Mouse (Mus musculus): ENCODE measurements around the gene Hist1h2af.

Hist1h2af gene

DNA sequence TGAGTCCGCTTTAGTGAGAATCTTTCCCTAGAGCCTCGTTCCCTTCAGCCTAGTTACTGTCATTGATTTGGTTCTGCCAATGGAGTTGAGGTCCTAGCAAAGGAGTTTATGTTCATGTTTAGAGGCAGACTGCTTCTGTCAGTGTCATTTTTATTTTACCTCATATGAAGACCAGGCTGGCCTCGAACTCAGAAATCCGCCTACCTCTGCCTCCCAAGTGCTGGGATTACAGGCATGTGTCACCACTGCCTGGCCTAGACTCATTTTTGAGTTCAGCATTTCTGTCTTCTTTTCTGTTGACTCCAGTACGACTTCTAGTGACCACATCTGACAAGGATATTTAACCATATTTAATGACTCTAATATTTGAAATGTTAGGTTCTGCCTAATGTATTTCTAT, 18.4 kb upstream of the Hist1h2af start:
- DNase-seq (ENCODE audit: low read depth, low spot score) = no peak

DNA sequence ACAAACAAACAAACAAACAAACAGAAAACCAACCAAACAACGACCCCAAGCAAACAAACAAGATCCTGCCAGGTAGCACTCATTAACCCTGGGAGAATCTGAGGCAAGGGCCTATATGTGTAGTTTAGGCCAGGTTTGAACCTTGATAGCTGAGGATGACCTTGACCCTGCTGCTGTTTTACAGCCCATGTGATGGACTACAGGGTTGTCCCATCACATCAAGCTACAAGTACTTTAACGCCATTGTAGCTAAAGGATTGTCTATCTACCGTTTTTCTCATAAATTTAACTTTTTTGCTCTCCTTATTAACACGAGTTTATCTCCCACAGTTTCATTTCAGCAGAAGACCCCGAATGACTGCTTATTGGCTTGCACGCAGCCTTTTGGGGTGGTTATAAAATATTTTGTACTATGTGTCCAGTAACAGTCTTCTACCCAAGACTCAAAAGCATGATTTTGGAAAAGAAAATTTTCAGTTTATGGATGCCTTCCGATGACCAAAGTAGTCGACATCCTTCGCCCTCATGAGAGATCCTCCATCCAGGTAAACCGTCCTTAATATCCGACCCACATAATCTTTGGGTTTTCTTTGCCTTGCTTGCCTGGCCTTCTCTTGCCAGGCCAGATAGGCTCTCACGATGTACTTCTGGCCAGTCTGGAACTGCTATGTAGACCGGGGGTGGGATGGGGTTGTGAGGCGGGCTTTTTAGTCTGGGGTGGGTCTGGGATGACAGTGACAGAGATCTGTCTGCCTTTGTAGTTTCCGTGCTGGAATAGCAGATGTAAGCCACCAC, 17.7 kb upstream of the Hist1h2af start:
- DNase-seq (ENCODE audit: low read depth, low spot score) = no peak

DNA sequence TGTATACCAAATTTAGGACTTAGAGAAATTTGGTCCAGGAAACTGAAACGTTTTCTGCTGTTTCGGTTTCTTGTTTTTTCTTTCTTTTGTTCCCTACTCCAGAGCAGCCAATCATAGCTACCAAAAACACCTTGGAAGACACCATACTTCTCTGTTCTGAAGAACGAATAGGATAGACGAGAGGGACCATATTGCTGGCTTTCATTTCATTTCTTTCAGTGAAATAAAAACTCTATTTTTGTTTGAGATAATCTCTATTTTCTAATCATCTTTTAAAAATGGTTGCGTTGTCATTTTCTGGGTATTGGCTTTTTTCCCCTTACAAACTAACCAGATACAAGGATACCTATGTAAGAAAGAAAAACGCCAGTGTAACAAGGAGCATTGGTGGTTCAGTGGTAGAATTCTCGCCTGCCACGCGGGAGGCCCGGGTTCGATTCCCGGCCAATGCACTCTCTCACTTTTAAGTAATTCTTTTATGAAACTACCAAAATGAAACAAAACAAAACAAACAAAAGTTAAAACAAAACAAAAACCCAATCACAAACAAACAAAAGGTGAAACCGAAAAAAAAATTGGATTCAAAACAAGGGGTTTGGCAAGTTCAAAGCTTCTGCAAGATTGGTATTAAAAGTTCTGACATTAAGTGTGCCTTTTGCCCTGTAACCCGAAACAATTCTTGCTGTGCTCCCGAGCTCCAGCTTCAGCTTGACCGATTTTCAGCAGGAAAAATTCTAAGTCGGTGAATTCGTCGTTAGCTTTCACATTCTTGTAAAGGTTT, 16.7 kb upstream of the Hist1h2af start:
- DNase-seq (ENCODE audit: low read depth, low spot score) = peak; percentile 74

DNA sequence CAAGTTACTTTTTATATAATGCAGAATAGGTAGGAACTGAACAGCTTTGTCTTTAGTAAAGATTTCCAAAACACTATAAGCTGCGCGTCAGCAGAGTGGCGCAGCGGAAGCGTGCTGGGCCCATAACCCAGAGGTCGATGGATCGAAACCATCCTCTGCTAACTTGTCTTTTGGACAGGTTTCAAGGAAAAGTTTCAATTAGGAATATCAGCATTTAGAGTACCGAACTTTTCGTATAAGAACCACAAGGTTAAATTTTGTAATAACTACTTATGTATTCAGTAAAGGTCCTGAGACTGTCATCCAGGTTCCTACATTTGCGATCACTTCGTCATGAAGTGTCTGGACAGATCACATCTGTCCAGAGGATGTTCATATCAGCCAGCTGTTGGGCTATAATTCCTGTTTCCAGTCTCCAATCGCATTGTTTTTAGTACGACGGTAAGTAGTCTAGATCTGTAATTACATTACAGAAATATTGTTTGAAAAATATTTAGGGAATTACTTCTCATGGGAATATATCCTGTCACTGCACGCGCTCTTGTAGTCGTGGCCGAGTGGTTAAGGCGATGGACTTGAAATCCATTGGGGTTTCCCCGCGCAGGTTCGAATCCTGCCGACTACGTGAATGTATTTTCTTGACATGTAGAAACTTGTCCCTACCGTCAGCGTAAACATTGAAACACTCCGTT, 16.0 kb upstream of the Hist1h2af start:
- DNase-seq (ENCODE audit: low read depth, low spot score) = no peak

DNA sequence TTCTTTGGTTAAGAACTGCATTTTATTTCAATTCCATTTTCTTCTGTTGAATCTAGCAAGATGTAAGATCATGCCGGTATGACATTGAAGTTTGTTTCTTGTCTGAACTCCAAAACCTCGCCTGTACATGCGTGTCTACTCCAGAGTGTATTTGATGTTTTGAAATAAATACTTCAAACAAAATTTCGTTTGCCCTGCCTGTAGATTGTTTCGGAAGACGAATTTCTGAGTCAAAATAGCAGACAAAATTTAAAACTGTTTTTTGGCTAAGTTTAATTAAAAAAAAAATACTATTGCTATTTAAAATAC, 15.5 kb upstream of the Hist1h2af start:
- no peak for DNase-seq (ENCODE audit: low read depth, low spot score)

DNA sequence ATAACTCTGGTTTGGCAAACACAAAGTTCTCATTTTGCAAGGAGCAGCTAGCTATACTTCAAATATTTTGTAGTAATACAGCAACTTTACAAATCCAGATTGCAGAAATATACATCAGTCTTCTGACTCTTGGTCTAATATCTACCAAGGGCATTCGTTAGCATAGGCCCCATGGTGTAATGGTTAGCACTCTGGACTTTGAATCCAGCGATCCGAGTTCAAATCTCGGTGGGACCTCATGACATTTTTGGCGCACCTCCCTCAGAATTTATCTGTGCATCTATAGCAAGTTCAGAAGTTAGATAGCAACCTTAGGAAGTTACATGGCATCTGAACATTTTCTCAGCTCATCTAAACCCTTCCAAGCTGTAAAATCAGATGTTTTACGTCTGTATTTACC, 14.8 kb upstream of the Hist1h2af start:
- peak; percentile 74 for DNase-seq (ENCODE audit: low read depth, low spot score)

DNA sequence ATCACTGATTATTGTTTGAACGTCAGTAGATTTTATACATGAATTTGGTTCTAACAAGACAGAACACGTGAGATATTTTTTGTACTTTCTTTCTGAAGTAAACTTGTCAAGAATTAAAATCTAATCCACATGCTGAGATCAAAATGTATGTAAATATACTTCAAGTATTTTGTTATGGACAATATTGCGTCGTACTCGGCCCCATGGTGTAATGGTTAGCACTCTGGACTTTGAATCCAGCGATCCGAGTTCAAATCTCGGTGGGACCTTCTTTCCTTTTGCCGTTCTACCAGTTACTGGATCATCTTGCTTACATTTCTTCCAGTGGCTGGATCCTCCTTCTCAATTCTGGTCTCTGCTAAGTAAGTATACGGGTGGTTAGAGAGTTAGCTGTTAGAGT, 14.3 kb upstream of the Hist1h2af start:
- DNase-seq (ENCODE audit: low read depth, low spot score) = no peak

DNA sequence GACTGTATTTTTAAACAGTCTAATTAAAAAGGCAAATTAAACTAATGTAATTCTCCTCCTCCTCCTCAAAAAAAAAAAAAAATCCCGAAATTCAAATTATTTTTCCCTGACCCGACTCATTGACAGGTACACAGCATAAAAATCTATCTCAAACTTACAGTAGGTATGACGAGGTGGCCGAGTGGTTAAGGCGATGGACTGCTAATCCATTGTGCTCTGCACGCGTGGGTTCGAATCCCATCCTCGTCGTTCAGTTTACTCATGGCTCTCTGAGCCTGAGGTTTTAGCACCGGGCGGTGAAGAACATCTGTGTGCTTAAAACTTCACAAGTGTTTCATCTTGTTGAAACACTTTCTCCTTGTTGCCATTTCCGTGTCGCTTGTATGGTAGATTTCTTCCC, 12.0 kb upstream of the Hist1h2af start:
- no peak for DNase-seq (ENCODE audit: low read depth, low spot score)

DNA sequence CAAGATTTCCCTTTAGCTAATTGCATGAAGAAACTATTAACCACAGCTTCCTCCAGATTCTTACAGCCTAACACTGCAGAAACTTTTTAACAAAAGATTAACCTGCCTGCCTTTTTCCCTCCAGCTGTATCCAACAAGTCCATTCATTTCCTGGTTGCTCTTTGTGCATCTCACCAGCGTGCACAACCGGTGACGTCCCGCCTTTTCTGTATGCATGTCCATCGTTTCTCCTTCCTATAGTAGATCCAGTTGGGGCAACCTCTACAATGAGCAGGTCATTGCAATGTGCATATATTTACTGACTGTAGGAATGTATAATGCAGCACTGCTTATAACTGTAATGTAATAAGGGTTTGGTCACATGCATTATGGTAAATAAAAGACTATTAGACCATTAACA, 9.7 kb upstream of the Hist1h2af start:
- DNase-seq (ENCODE audit: low read depth, low spot score) = no peak

DNA sequence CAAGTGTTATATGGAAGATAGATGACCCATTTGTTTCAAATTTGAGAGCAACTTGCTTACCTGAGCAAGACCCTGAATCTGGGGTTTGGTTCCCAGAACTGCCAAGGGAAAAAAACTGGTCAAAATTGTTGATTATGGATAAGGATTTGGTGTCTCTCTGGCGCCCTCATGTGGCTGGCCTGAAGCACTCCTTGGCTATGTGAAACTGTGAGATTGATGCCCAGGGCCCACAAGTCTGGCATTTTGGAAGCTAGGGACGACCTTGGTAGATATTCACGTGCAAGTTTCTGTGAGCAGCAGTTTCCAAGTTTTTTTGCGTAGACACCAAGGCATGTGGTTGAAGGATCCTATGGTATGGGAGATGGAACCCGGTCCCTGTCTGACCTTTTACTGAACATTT, 9.1 kb upstream of the Hist1h2af start:
- no peak for DNase-seq (ENCODE audit: low read depth, low spot score)

DNA sequence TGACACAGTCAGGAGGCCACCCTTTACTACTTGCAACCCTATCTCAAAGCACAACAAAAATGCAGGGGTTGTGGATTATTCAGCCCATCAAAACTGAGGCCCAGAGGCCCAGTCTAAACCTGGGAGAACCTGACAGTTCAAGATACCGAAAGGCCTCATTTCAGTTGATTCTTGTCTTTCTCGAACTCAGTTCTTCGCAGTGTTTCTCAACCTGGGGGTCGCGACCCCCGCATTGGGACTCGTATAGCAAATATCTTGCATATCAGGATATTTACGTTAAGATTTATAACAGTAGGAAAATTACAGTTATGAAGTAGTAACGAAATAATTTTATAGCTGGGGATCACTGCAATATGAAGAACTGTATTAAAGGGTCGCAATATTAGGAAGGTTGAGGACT, 7.8 kb upstream of the Hist1h2af start:
- no peak for DNase-seq (ENCODE audit: low read depth, low spot score)

DNA sequence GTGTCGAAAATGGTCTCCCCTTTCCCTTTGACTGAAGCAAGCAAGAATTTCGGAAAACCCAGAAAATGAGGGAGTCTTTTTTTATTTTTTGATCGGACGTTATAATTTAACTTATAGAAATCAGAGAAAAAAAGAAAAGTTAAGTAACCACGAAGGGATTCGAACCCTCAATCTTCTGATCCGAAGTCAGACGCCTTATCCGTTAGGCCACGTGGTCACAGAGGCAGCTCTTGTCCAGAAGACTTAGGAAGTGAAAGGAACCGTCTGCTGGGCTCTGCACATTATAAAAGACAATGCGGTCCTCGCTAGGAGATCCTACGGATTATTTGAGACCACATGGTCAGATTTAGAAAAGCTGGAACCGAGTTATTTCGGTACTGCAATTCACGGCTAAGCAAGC, 7.4 kb upstream of the Hist1h2af start:
- peak; percentile 93 for DNase-seq (ENCODE audit: low read depth, low spot score)

DNA sequence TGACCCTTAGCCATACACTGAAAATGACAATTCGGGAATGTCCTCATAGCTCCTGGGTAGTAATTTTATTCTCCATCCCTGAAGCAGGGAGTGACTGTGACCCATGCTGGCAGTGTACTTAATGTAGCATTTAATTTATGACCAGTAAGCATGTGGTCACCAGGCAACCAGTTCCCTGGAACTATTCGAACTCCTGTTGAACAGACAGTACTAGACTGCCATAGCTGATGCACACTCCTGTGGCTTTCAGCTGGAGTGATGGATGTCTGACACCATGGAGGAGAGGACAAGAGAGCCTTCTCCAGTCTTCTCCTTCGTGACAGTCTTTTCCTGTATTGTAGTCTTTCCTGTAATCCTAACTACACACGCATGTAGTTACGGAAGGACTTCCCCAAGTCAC, 4.7 kb upstream of the Hist1h2af start:
- DNase-seq (ENCODE audit: low read depth, low spot score) = no peak

DNA sequence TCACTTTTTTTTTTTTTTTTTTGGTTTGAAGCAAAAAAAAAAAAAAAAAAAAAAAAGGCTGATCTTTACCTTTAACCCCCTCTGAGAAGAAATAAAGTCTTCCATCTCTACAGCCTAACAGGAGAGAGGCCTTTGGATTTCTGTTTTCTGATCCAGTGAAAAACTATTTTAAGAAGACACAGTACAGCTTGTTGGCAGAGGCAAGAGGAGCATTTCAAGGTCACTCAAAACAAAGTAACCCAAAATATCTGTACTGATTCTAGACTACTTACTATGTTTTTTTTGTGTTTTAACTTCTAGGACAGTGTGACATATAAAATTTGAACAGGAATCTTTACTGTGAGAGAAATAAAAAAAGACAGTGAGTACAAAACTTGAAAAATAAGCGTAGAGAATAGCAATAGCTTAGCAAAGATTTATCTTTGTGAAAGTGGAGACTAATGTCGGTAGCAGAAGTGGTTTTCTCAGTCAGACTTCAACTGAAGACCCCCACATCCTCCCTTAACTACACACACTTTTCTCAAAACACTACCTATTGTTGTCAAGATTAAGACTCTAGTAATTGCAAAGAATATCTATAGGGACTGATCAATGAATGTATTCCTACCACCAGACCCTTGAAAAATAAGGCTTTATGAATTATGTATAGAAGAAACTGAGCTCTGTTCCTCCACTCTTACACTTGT, 4.1 kb upstream of the Hist1h2af start:
- no peak for DNase-seq (ENCODE audit: low read depth, low spot score)

DNA sequence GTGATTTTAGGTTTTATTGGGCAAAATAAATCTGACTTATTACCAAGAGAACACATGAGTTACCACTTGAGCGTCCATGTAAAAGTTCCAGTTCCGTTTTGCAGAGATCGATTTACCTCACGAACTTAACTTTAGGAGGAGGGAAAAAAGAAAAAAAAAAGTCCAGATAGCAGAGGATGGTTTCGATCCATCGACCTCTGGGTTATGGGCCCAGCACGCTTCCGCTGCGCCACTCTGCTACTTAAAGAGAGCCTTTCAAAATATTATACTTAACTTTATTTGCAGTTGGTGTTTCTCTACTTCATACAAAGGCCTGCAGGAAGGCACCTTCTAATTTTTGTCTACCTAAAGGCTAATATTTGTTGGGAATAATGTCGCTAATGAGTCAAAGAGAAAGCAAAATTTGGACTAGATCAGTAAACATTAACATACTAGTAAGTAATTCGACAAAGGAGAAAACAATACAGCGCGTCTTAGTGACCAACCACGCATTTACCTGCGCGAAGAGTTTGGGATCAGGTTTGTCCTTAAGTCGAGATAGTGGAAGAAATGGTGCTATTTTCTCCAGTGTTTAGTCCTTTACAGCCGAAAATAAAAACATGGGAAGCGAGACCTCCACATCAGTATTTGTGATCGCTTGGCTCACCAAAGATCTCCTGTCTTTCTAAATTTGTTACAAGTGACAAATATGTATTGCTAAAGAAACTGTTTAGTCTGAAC, 3.4 kb upstream of the Hist1h2af start:
- no peak for DNase-seq (ENCODE audit: low read depth, low spot score)

DNA sequence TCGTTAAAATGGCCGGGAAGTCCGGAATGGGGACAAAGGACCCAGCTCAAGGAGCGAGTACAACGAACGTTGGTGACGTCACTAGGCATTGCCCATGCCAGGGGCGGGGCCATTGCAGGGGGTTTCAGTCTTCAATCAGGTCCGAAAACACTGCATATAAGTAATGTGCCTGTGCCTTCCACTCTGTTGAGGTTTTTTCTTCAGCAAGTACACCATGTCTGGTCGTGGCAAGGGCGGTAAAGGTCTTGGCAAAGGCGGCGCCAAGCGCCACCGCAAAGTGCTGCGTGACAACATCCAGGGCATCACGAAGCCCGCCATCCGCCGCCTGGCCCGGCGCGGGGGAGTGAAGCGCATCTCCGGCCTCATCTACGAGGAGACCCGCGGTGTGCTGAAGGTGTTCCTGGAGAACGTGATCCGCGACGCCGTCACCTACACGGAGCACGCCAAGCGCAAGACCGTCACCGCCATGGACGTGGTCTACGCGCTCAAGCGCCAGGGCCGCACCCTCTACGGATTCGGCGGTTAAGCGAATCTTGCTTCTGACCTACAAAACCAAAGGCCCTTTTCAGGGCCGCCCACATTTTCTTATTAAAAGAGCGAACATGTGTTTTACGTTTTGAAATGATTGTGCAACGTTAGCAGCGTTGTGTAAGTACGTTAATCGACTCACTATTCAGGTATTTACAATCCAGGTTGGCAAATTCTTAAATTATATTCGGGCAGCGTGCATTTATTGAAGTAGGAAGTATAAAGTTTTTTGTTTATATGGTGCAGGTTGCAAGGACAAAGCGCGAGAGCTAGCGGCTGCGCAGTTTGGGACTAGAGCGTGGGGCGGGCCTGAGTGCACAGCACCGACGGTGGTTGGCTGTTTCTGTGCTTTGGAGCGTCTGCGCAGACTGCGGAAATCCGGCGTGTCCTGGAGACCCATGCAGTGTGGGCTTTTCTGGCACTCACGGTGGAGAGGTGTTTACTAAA, 2.5 kb upstream of the Hist1h2af start, which contains the start of gene Hist1h4h:
Hist1h4h (plus strand) TSS at position 150 of the 975 bp plus-strand sequence.
- peak; percentile 92 for DNase-seq (ENCODE audit: low read depth, low spot score)

DNA sequence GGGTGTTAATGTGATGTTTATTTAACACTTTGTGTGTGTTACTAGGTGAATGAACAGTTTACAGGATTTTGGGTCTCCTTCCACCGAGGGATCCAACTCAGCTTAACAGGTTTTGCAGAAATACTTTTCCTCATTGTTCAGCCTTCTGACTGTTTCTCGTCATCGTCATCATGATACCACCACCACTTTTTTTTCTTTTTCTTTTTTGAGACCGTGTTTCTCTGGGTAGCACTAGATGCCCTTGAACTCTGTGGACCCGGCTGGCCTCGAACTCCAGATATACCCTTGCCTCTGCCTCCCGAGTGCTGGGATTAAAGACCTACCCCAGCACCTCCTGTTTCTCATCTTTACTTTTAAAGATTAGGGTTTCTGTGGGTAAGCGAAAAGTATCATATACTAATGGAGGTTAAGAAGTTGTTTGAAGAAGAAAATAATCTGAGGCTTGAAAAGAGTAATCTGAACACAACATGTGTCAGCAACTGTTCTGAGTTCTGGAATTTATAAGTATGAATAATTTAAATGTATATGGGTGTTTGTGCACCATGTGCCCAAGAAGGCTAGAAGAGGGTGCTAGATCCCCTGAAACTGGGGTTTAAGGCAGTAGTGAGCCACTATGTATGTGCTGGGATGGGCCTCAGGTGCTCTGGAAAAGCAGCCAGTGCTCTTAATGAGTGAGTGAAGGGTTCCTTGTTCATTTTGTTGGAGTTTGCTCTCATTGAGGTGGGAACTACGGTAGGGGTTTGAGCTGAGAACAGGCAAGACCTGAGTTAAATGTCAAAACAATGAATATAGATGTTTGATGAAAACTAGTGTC, 1.2 kb upstream of the Hist1h2af start:
- DNase-seq (ENCODE audit: low read depth, low spot score) = no peak

DNA sequence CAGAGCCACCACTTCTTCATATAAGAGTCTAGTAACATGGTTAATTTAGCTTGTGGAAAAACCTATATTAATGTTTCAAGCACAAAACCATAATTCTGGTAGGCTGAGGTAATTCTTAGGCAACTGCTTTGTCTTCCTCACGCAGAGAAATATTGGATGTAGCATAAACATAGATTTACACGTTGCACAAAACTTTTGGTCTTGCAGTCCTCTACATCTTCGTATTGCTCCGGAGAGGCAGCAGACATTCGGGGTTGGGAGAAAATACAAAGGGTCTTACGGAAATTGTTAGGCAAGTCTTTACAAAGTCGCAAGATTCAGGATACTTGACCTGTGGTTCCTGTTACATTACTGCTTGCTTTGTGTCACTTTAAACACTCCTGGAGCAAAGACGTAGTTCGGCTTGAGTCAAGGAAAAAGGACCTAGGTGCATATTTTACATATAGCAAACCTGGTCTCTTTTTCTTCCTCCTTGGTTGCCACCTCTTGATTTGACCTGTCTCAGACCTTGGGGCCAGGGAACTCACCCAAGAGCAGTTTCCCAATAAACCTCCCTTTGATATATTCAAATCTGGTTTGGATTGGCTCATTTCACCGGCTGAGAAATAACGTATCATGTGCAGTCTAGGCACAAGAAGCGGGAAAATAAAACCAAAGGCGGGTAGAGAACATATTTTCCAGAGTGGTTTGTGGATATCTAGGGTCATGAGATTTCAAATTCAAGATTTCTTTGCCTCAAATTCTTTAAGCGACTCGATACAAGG, 844 bp downstream of the Hist1h2af start:
- no peak for DNase-seq (ENCODE audit: low read depth, low spot score)

All from retina, postnatal 7 days (tissue).